Mouse (Mus musculus) embryo, embryonic 11 days (tissue): ENCODE results near the gene Acer2.

ENCODE experiments used
- DNase-seq: peaks from one replicate; pipeline ENCODE4 v3.0.0-alpha.2; 2015

Acer2 gene

GRCm38 (mm10) chr4:86897411-86897810 lies 23.2 kb downstream of the Acer2 start:
- no peak for DNase-seq

DNA sequence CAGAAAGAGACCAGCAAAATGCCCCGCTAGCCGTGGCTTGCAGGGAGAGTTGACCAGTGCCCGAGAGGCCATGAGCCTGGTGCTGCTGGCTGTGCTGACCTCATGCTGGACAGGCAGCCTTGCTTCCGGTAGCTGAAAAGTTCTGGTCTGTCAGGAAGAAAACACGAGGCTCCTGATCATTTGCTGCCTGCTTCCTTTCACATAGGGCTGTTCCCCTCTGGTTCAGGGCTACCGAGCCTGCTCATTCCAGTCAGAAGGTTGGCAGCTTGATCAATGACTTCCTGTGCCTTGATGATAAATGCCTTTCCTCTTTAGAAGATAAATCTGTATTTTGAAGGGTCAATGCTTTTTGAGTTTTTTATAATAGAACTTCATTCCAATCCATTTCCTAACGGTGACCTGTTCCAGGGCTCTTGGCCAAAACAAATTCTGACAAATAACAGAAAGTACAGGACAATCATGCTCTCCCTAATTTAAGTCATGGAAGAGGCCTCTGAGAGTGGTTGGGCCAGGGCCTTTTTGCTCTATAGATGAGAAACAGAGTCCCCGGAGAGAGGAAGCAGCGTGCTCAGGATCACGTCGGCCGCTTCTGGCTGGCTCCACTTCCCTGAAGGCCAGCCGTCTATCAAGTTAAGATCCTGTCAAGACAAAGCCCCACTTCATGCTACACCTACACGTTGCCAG lies 24.7 kb downstream of the Acer2 start:
- peak; percentile 65 for DNase-seq

- peak; percentile 17 for DNase-seq
Observed at GRCm38 (mm10) chr4:86902351-86902750, 28.2 kb downstream of the Acer2 start.

DNA sequence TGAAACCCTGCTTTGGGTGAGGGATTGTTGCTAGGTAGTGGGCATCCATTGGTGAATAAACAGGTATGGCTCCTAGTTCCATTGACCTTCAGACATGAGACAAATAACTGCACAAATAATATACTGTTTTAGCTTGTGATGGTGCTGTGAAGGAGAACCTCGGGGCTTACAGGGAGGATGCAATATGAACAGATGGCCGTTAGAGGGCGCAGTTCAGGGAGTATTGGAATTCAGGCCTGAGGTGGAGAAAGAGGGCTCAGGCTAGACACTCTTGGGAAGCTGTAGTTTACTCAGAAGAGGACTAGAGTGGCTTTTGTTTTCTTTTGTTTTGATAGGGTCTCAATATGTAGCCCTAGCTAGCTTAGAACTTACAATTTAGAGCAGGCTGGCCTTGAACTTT lies 30.8 kb downstream of the Acer2 start:
- no peak for DNase-seq

DNA sequence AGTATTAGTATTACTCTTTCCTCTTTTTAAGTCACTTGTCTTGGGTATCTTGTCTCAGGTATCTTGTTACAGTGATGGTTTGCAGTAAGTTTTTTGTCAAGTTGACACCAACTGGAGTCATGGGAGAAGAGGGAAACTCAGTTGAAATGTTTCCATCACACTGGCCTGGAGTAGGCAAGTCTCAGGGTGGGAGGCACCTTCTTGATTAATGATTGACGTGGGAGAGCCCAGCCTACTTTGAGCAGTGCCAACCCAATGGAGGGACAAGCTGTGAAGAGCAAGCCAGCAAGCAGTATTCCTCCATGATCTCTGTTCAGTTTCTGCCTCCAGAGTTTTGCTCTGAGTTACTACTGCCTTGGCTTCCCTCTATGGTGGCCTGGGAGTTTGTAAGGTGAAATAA lies 31.7 kb downstream of the Acer2 start:
- no peak for DNase-seq

DNA sequence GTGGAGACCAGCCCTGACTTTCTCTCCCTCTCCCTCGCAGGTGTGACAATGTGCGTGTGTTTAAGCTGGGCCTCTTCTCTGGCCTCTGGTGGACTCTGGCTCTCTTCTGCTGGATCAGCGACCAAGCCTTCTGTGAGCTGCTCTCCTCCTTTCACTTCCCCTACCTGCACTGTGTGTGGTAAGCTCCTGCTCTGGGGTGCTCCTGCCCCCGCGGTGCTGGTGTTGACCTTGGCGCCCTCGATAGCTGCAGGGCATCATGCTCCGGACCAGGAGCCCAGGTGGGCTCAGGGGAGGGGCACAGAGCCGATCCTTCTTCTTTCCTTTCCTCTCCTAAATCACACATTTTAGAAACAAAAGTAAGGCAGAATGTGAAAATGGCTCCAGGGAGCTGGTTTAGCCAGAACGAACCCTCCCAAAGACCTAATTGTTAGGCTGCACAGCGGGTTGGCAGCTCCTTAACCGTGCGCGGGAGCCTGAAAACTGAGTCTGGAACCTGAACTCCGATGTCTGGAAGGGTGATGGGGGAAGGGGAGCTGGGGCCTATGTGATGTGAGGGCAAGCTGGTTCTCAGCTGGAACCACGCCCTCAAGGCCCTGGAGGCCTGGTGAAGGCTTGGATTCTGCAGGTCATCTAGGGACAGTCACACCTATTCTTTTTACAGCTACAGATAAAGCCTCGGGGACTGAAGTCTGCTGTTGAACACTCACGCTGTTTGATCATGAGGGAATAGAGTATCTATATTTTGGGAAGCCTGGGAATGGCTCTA lies 37.6 kb downstream of the Acer2 start:
- peak; percentile 63 for DNase-seq

DNA sequence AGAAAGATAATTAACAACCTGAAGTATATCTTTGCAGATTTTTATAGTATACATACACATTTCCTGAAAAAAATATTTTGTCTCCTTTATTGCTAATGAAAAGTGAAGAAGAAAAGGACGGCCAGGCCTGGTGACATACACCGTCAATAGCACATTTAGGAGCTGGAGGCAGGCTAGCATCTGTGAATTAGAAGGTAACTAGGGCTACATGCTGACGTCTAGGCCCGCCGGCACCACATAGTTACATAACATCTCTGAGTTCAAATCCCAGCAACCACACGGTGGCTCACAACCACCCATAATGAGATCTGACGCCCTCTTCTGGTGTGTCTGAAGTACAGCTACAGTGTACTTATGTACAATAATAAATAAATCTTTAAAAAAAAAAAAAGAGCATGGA lies 38.6 kb downstream of the Acer2 start:
- no peak for DNase-seq

DNA sequence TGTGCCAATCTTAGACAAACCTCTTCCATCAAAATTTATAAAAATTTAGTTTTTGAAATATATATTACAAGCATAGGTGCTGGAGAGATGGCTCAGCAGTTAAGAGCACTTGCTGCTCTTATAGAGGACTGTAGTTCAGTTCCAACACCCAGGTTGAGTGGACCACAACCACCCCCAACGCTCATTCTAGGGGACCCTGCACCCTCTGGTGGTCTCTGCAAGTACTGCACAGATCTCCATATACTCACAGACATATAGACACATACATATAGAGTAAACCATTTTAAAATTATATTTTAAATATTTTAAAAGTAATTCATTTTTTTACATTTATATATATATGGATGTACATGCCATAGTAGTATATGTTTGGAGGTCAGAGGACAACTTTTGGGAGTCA lies 41.9 kb downstream of the Acer2 start:
- no peak for DNase-seq

DNA sequence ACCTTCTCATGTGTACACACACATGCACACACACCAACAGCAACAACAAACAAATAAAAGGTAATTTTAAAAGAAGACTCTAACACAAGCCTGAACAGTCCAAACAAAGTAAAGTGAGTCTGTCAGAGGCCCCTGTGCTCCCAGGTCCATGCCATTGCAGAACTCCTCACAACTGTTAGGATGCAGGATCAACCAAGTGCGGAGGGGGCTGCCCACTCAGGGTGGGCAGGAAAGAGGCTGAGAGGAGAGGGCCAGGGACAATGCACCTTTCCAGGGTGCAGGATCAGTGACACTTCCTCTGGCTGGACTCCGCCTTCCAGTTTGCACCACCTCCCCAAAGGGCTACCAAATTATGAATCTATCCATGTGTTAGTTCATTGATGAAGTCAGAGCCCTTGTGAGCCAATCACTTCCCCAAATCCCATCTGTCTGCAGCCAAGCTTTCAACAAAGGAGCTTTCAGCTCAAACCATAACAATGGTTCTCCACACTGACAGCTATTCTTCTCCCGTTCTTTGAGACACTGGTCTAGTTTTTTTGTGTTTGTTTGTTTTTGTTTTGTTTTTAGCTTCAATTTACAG lies 49.4 kb downstream of the Acer2 start:
- peak; percentile 13 for DNase-seq

- peak; percentile 85 for DNase-seq
Observed at GRCm38 (mm10) chr4:86924804-86925458, 50.7 kb downstream of the Acer2 start.

GRCm38 (mm10) chr4:86926997-86927396 lies 52.8 kb downstream of the Acer2 start:
- no peak for DNase-seq

GRCm38 (mm10) chr4:86930101-86930635 lies 56.0 kb downstream of the Acer2 start:
- no peak for DNase-seq

- peak; percentile 71 for DNase-seq
Observed at GRCm38 (mm10) chr4:86930636-86931456, 56.6 kb downstream of the Acer2 start.

- DNase-seq = no peak
Observed at GRCm38 (mm10) chr4:86933026-86933425, 58.8 kb downstream of the Acer2 start.

- no peak for DNase-seq
Observed at GRCm38 (mm10) chr4:86936217-86936616, 62.0 kb downstream of the Acer2 start.

DNA sequence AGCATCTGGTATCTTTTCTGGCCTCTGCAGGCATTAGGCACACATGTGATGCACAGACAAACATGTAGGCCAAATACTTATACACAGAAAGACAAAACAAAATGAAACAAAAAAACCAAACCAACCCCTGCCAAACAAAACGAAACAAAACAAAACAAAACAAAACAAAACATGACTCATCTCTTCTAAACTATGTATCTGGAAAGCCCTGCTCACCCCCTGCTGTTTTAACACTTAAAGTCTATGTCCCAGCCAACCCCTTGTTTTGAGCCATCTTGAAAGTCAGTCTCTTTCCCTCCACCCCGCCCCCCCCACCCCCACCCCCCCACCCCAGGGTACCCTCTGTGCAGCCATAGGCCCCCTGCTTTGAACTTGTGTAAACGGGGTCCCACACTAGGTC lies 62.5 kb downstream of the Acer2 start:
- no peak for DNase-seq

DNA sequence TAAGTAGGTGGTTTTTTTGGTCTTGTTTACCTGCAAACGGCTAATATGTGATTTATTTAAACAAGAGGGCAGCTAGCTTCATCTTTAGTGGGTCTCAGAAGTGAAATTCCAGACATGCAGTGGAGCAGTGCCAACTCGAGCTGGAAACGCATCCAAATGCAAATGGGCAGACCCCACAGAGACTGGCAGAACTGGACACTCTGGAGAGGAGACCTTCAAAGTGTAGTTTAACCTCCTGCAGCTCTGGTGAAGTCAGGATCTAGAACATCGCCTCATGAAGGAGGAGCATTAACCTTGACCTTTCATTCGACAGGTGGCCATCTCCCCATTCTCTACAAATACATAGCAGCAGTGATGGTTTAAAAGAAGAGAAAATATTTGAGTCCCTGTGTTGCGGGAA lies 68.5 kb downstream of the Acer2 start:
- no peak for DNase-seq

DNA sequence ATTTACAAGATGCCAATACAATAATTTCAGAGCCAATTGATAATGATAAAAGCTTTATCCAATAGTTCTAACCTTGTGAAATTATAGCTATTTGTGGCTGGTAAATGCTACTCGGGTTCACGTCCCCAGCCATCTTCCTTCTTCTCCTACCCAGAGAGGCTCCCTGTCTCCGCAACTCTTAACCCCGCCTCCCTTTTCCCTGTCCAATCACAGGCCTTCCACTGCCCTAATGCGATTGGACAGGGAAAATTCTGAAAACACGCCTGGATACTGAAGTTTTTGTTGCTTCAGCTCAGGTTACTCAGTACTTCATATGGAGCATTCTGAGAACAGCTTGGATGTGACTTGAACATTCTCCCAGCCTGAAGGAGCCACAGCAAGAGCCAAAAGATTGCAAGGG lies 69.1 kb downstream of the Acer2 start:
- DNase-seq = peak; percentile 38

DNA sequence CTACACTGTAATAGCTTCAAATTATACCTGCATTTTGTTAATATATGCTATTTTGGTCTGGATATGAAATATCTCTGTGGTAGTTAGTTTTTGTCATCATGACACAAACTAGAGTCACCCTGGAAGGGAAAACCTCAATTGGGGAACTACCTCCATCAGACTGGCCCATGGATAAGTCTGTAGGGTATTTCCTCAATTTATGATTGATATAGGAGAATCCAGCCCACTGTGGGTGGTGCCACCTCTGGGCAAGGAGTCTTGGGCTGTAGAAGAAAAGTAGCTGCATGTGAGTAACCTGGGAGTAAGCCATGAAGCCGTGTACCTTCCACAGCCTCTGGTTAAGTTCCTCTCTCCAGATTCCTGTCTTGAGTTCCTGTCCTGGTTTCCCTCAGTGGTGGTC lies 74.6 kb downstream of the Acer2 start:
- DNase-seq = no peak

GRCm38 (mm10) chr4:86953519-86953918 lies 79.3 kb downstream of the Acer2 start:
- peak; percentile 35 for DNase-seq

DNA sequence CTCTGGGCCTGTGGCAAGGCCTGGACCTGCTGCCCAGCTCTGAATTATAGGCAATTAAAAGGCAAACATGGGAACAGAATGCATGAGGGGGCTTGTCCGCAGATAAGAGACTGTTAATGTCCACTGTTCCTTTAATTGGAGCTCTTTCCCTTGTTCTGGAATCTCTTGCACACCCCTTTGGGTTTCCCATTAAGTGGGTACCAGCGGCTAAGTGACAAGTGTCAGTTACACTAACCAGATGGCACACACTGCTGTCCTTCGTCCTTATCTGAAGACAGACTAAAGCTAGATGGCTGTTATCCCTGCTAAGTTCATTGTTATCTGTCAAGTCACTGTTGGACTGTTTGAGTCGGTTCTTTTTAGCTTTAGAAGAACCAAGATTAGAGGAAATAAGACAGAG lies 81.3 kb downstream of the Acer2 start:
- DNase-seq = no peak
